Mouse (Mus musculus): ENCODE measurements around the gene Map2k6.

GRCm38 (mm10) chr11:110411596-110411995 lies 12.7 kb downstream of the Map2k6 start:
- TF ChIP-seq POLR2A (IDR thresholded peaks at IDR 0.05; ENCODE audit: borderline replicate concordance, low read depth, low read length) (no peak), CTCF (IDR thresholded peaks at IDR 0.05; ENCODE audit: low read depth, low read length) (no peak)

Data from bone marrow macrophage, adult 2 months (primary cell).